Mouse (Mus musculus) brain, embryonic 14.5 days (tissue): ENCODE measurements around the gene Emx2.

ENCODE experiments used
- CTCF ChIP-seq: fragments of 200-500 bp; IDR thresholded peaks from 2 replicates; pipeline ENCODE4 v1.5.1; 2012; ENCODE audit warnings: inconsistent platforms, mild to moderate bottlenecking, moderate library complexity, borderline replicate concordance; ENCODE audit not compliant: insufficient read depth, insufficient read length; ENCODE audit errors: extremely low read depth
- POLR2A ChIP-seq: fragments of 200-500 bp; IDR thresholded peaks from 2 replicates; pipeline ENCODE4 v1.6.1; 2012; ENCODE audit warnings: mild to moderate bottlenecking, inconsistent platforms, borderline replicate concordance; ENCODE audit not compliant: poor library complexity, insufficient read depth, insufficient read length, severe bottlenecking; ENCODE audit errors: extremely low read depth

DNA sequence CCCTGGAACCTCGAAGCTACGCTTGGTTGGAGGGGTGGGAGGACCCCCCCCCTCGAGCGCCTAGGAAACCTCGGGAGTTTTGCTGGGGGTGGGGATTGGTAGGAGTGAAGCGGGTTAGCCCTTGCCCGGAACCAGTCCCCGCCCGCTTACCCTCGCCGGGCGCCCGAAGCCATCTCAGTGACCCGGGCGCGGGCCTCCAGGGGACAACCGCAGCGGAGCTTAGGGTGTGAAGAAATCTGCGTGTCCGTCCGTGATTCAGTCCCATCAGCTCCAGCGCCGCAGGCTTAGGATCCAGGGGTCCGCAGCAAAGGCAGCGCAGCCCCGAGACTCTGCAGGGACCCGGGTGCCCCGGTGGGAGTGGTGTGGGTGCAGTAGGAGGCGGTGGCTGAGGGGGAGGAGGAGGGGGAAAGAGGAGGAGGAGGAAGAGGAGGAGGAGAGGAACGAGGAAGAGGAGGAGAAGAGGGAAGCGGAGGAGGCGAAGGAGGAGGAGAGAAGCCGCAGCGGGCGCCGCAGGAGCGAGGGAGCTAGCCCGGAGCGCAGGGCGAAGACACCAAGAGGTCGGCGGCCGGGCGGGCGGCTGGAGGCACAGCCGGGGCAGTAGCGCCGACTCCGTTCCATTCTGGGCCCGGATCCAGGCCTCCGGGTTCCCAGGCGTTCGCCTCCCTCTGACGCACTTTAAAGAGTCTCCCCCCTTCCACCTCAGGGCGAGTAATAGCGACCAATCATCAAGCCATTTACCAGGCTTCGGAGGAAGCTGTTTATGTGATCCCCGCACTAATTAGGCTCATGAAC is at the start of gene Emx2:
- TF ChIP-seq POLR2A (no peak), CTCF (no peak)
